Mouse (Mus musculus) megakaryocyte, adult 5-6 weeks (primary cell): ENCODE data around the gene Olfr1289. TPM values are rescaled to one million over a fixed set of nuclear protein-coding genes. Genes with fewer than 3 reads are reported as not detected.

Experiments used
- ATAC-seq: 2 replicates; pipeline ENCODE4 v1.8.0; 2016; ENCODE audit warnings: mild to moderate bottlenecking, inconsistent platforms; ENCODE audit not compliant: poor library complexity, severe bottlenecking
- total RNA-seq, 2 experiments: library from RNA; stranded (forward) in 1 of 2; stranded (reverse) in 1 of 2; fragments of 153-499, 151-499 nt in 1 of 2; fragments of 221-1000, 200-1000 nt in 1 of 2; gene quantifications; 2 replicates each; pipeline versions ENCODE4 v1.2.3 to v1.2.4; 2015 to 2017

The Olfr1289 gene
- not detected in 2 replicates for total RNA-seq (2015)
- not detected in 2 replicates for total RNA-seq (2017)

- no peak for ATAC-seq
Observed at GRCm38 (mm10) chr2:111480519-111480918, at the start of gene Olfr1289. Gene Olfr1289, plus strand, starts transcription at chr2:111480819.

DNA sequence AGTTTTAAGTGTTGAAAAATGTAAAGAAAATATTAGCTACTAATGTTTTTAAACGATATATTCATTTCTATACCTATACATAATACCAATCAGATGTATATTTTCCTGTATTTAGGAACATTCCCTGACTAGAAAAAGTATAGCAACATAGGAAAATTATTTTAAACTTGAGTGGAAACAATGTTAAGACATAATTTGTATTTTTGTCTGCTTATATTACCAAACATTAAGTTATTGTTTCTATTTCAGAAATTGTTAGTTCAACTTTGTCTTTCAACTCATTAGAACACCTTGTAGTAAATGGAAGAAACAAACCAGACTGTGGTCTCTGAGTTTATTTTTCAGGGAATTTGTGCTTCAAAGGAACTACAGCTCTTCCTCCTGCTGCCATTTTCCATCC lies 31.8 kb upstream of the Olfr1289 start, which contains the start of gene Olfr1287:
TSS of gene Olfr1287 (plus strand) at position 301 of the 400 bp plus-strand sequence.
- no peak for ATAC-seq

DNA sequence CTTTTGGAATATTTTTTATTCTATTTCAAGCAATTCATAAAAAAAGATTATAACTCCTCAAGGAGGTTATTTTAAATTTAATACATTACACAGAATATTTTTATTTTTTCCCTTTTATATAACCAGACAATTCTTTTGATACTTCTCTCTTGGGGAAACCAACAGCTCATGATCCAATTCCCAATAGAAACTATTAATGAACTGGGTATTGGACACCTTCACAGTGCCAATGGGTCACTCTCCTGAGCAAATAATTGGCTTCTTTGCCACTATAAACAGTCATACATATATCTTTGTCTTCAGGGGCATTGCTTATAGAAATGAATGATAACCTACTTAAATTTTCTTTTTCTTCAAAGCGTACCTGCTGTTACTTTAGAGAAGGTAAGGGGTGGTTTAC lies 6.8 kb upstream of the Olfr1289 start, which contains the start of gene Olfr1288:
TSS of gene Olfr1288 (plus strand) at position 301 of the 400 bp plus-strand sequence.
- ATAC-seq, result no peak

DNA sequence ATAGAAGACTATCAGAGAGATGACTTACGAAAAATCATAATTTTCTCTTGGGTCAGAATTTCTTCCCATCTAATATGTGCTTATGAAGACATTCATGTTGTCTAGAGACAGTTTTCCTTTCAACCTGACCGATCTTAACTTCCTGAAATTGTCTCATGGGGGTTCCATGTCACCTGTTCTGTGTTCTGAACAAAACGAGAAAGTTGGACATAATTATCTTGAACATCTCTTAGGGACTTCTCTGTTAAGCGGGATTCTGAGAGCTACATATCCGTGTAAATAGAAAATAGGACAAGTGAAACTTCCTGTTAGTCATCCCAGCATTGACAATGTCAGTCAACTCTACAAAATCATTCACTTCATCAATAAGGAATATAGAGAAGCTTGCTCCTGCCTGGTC lies 13.1 kb downstream of the Olfr1289 start, which contains the start of gene Olfr1290:
TSS of gene Olfr1290 (minus strand) at position 101 of the 400 bp plus-strand sequence.
- ATAC-seq, result no peak

- no peak for ATAC-seq
Observed at GRCm38 (mm10) chr2:111496880-111497279, 16.3 kb downstream of the Olfr1289 start, which contains the start of gene Olfr1291-ps1. Gene Olfr1291-ps1, plus strand, starts transcription at chr2:111497180.

DNA sequence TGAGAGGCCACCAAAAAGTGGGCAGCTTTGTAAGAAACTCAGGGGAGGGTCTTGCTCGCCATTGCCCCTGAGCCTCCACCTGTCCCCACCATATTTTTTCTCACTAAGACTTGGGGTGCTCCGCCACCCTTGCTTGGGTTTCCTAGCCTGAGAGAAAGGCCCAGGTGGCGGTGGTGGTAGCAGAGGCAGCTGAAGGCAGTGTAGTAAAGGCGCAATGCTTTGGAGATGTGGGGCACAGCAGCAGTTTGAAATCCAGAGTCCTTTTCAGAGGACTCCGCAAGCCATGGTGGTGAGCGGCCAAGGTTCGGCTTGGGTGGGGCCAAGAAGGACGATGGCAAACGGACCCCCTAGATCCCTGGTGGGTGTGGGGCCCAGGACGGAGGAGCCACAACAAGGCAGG lies 36.8 kb downstream of the Olfr1289 start:
- ATAC-seq, result no peak

DNA sequence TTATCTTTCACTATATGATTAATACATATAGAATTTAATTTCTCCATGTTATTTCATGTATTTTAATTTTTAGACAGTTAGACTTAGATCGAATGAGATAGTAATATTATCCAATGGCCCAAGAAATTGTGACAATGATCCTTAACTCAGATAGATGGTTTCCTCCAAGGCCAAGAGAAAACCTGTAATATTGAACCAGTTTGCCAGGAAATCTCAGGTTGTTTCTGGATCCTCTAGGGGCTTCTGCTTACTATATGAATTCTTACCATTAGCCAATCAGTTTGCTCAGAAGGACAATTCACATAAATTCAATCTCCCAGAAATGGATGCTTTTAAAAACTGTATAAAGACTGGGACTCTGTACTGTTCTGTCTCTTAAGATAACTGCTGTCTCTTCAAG lies 44.3 kb downstream of the Olfr1289 start, which contains the start of gene Olfr1293-ps:
TSS of gene Olfr1293-ps (plus strand) at position 301 of the 400 bp plus-strand sequence.
- ATAC-seq, result no peak

Other genes with a start within 250 kb of the Olfr1289 start
- not detected in 2 replicates for gene Olfr1275, start 245.5 kb upstream of the Olfr1289 start, total RNA-seq (2015)
- gene Olfr1275, start 245.5 kb upstream of the Olfr1289 start, total RNA-seq (2017), result not detected in 2 replicates
- not detected in 2 replicates for gene Olfr1276, start 226.3 kb upstream of the Olfr1289 start, total RNA-seq (2015)
- not detected in 2 replicates for gene Olfr1276, start 226.3 kb upstream of the Olfr1289 start, total RNA-seq (2017)
- gene Olfr1277, start 206.7 kb upstream of the Olfr1289 start, total RNA-seq (2015), result not detected in 2 replicates
- not detected in 2 replicates for gene Olfr1277, start 206.7 kb upstream of the Olfr1289 start, total RNA-seq (2017)
- gene Olfr1278, start 190.7 kb upstream of the Olfr1289 start, total RNA-seq (2015), result not detected in 2 replicates
- gene Olfr1278, start 190.7 kb upstream of the Olfr1289 start, total RNA-seq (2017), result not detected in 2 replicates
- gene Olfr1279, start 180.2 kb upstream of the Olfr1289 start, total RNA-seq (2015), result not detected in 2 replicates
- not detected in 2 replicates for gene Olfr1279, start 180.2 kb upstream of the Olfr1289 start, total RNA-seq (2017)
- not detected in 2 replicates for gene Olfr1280, start 166.8 kb upstream of the Olfr1289 start, total RNA-seq (2015)
- not detected in 2 replicates for gene Olfr1280, start 166.8 kb upstream of the Olfr1289 start, total RNA-seq (2017)
- not detected in 2 replicates for gene Olfr1281, start 154.3 kb upstream of the Olfr1289 start, total RNA-seq (2015)
- not detected in 2 replicates for gene Olfr1281, start 154.3 kb upstream of the Olfr1289 start, total RNA-seq (2017)
- gene Olfr1282, start 144.7 kb upstream of the Olfr1289 start, total RNA-seq (2015), result not detected in 2 replicates
- not detected in 2 replicates for gene Olfr1282, start 144.7 kb upstream of the Olfr1289 start, total RNA-seq (2017)
- not detected in 2 replicates for gene Olfr1283, start 114.0 kb upstream of the Olfr1289 start, total RNA-seq (2015)
- not detected in 2 replicates for gene Olfr1283, start 114.0 kb upstream of the Olfr1289 start, total RNA-seq (2017)
- not detected in 2 replicates for gene Olfr1284, start 105.3 kb upstream of the Olfr1289 start, total RNA-seq (2015)
- gene Olfr1284, start 105.3 kb upstream of the Olfr1289 start, total RNA-seq (2017), result not detected in 2 replicates
- gene Olfr1286, start 57.7 kb upstream of the Olfr1289 start, total RNA-seq (2015), result not detected in 2 replicates
- 0.18 TPM in 1 of 2 replicates, not detected in the other for gene Olfr1286, start 57.7 kb upstream of the Olfr1289 start, total RNA-seq (2017)
- gene Olfr1287, start 31.7 kb upstream of the Olfr1289 start, total RNA-seq (2015), result not detected in 2 replicates
- not detected in 2 replicates for gene Olfr1287, start 31.7 kb upstream of the Olfr1289 start, total RNA-seq (2017)
- not detected in 2 replicates for gene Olfr1288, start 6.7 kb upstream of the Olfr1289 start, total RNA-seq (2015)
- gene Olfr1288, start 6.7 kb upstream of the Olfr1289 start, total RNA-seq (2017), result not detected in 2 replicates
- not detected in 2 replicates for gene Olfr1290, start 13.0 kb downstream of the Olfr1289 start, total RNA-seq (2015)
- gene Olfr1290, start 13.0 kb downstream of the Olfr1289 start, total RNA-seq (2017), result not detected in 2 replicates
- gene Olfr1291-ps1, start 16.4 kb downstream of the Olfr1289 start, total RNA-seq (2015), result not detected in 2 replicates
- gene Olfr1291-ps1, start 16.4 kb downstream of the Olfr1289 start, total RNA-seq (2017), result not detected in 2 replicates
- not detected in 2 replicates for gene Olfr1293-ps, start 44.4 kb downstream of the Olfr1289 start, total RNA-seq (2015)
- not detected in 2 replicates for gene Olfr1293-ps, start 44.4 kb downstream of the Olfr1289 start, total RNA-seq (2017)
- gene Olfr1294, start 59.5 kb downstream of the Olfr1289 start, total RNA-seq (2015), result not detected in 2 replicates
- not detected in 2 replicates for gene Olfr1294, start 59.5 kb downstream of the Olfr1289 start, total RNA-seq (2017)
- not detected in 2 replicates for gene Olfr1295, start 88.9 kb downstream of the Olfr1289 start, total RNA-seq (2015)
- not detected in 2 replicates for gene Olfr1295, start 88.9 kb downstream of the Olfr1289 start, total RNA-seq (2017)
- not detected in 2 replicates for gene Olfr1297, start 145.7 kb downstream of the Olfr1289 start, total RNA-seq (2015)
- gene Olfr1297, start 145.7 kb downstream of the Olfr1289 start, total RNA-seq (2017), result not detected in 2 replicates
- gene Olfr1298, start 168.4 kb downstream of the Olfr1289 start, total RNA-seq (2015), result not detected in 2 replicates
- gene Olfr1298, start 168.4 kb downstream of the Olfr1289 start, total RNA-seq (2017), result not detected in 2 replicates
- not detected in 2 replicates for gene Olfr1299, start 180.6 kb downstream of the Olfr1289 start, total RNA-seq (2015)
- not detected in 2 replicates for gene Olfr1299, start 180.6 kb downstream of the Olfr1289 start, total RNA-seq (2017)